Mouse (Mus musculus) MEL (cell line): ENCODE measurements around the gene Vps13c.

Experiments
- BHLHE40 ChIP-seq: IDR thresholded peaks from 2 replicates; pipeline ENCODE4 v1.6.1; 2012; ENCODE audit warnings: low read depth, mild to moderate bottlenecking, inconsistent platforms, low read length, improper control_type of control experiment, borderline replicate concordance
- CHD2 ChIP-seq: IDR thresholded peaks from 2 replicates; pipeline ENCODE4 v1.6.1; 2011; ENCODE audit warnings: low read length, improper control_type of control experiment
- CTCF ChIP-seq, 3 experiments: IDR thresholded peaks in 2 of 3; conservative IDR thresholded peaks in 1 of 3; 2 replicates each; pipeline ENCODE4 v1.5.1; 2011 to 2012; ENCODE audit warnings: low read length in 3 of 3, low read depth in 2 of 3, mild to moderate bottlenecking in 2 of 3, improper control_type of control experiment in 1 of 3, inconsistent platforms in 1 of 3, mixed read lengths in 1 of 3, moderate library complexity in 1 of 3; ENCODE audit not compliant: control insufficient read depth in 1 of 3, insufficient read depth in 1 of 3, poor library complexity in 1 of 3, severe bottlenecking in 1 of 3
- E2F4 ChIP-seq: IDR thresholded peaks from 2 replicates; pipeline ENCODE4 v1.6.1; 2011; ENCODE audit warnings: low read depth, low read length, improper control_type of control experiment, borderline replicate concordance
- ELF1 ChIP-seq: IDR thresholded peaks from 2 replicates; pipeline ENCODE4 v1.6.1; 2014; ENCODE audit warnings: low read depth, mild to moderate bottlenecking, inconsistent platforms, low read length, improper control_type of control experiment, moderate library complexity
- GABPA ChIP-seq: IDR thresholded peaks from 2 replicates; pipeline ENCODE4 v1.6.1; 2012; ENCODE audit warnings: low read depth, mild to moderate bottlenecking, inconsistent platforms, low read length, improper control_type of control experiment, moderate library complexity
- JUND ChIP-seq: IDR thresholded peaks from 2 replicates; pipeline ENCODE4 v1.6.1; 2011; ENCODE audit warnings: low read depth, mild to moderate bottlenecking, improper control_type of control experiment, low read length
- MAFK ChIP-seq: IDR thresholded peaks from 2 replicates; pipeline ENCODE4 v1.6.1; 2011; ENCODE audit warnings: low read depth, mild to moderate bottlenecking, low read length, improper control_type of control experiment, borderline replicate concordance
- MAZ ChIP-seq: IDR thresholded peaks from 2 replicates; pipeline ENCODE4 v1.6.1; 2012; ENCODE audit warnings: low read depth, mild to moderate bottlenecking, inconsistent platforms, low read length, improper control_type of control experiment
- MYC ChIP-seq: IDR thresholded peaks from 2 replicates; pipeline ENCODE4 v1.6.1; 2011; ENCODE audit warnings: low read depth, mild to moderate bottlenecking, low read length, improper control_type of control experiment, moderate library complexity
- POLR2A ChIP-seq, 2 experiments: IDR thresholded peaks; 2 replicates each; pipeline ENCODE4 v1.6.1; 2011 to 2012; ENCODE audit warnings: low read length in 2 of 2, mild to moderate bottlenecking in 2 of 2, control low read depth in 1 of 2, improper control_type of control experiment in 1 of 2, low read depth in 1 of 2, moderate library complexity in 1 of 2; ENCODE audit not compliant: control insufficient read depth in 1 of 2, insufficient read depth in 1 of 2, poor library complexity in 1 of 2
- TBP ChIP-seq: IDR thresholded peaks from 2 replicates; pipeline ENCODE4 v1.8.0; 2011; ENCODE audit warnings: low read depth, low read length, improper control_type of control experiment
- ZC3H11A ChIP-seq: IDR thresholded peaks from 2 replicates; pipeline ENCODE4 v1.6.1; 2012; ENCODE audit warnings: low read depth, mild to moderate bottlenecking, inconsistent platforms, low read length, improper control_type of control experiment

DNA sequence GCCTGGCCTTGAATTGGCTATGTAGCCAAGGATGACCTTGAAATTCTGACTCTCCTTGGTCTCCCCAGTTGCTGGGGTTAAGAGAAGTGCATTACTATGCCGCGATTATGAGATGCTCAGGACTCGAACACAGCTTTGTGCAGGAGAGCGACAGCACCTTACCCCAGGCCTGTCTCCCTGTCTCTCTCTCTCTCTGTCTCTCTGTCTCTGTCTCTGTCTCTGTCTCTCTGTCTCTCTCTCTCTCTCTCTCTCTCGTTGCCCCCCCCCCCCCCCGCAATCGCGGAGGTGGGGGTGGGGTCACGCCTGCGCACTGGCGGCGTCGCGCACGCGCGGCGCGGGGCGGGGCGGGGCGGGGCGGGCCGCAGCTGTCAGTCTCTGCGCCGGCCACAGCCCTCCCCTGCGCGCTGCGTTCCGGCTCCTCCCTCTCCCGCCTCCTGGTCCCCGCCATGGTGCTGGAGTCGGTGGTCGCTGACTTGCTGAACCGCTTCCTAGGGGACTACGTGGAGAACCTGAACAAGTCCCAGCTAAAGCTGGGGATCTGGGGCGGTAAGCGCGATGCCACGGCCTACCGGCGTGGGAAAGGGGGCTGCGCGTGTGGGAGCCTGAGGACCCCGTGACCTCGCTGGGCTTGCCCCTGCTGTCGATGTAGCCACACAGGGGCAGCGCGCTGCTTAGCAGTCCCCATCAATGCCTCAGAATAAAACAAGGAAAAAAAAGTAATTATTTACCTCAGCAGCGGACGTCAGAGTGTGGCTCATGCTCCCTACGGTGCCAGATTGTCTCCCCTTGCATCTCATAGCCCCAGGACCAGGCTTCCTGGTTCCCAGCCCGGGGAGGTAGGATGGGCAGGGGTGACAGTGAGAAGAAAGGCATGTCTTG is at the start of gene Vps13c:
- no peak for TF ChIP-seq MYC
- no peak for TF ChIP-seq CTCF (IDR thresholded peaks at IDR 0.05 in 2 of 3, conservative IDR thresholded peaks at IDR 0.05 in 1 of 3; ENCODE audit: control insufficient read depth in 1 of 3, insufficient read depth in 1 of 3, low read depth in 2 of 3, low read length in 3 of 3, poor library complexity in 1 of 3, severe bottlenecking in 1 of 3)
- no peak for TF ChIP-seq BHLHE40
- TF ChIP-seq MAZ: peak; percentile 24; the same call in 1 of the 2 replicates
- TF ChIP-seq MAFK: no peak
- TF ChIP-seq CHD2: no peak
- 0 out of 2 replicates have a peak, but pooled peaks have one; percentile 11 for TF ChIP-seq ELF1
- TF ChIP-seq JUND: no peak
- no peak for TF ChIP-seq E2F4
- TF ChIP-seq TBP: no peak
- no peak for TF ChIP-seq ZC3H11A
- TF ChIP-seq POLR2A (IDR thresholded peaks at IDR 0.05; ENCODE audit: control insufficient read depth in 1 of 2, insufficient read depth in 1 of 2, low read depth in 1 of 2, low read length in 2 of 2, poor library complexity in 1 of 2): peak; percentile 34 to 66; a peak in 3 of 4 replicates
- no peak for TF ChIP-seq GABPA
